Comparison of ENCODE assay signal across 21 mouse cellular contexts in the genomic region with DNA sequence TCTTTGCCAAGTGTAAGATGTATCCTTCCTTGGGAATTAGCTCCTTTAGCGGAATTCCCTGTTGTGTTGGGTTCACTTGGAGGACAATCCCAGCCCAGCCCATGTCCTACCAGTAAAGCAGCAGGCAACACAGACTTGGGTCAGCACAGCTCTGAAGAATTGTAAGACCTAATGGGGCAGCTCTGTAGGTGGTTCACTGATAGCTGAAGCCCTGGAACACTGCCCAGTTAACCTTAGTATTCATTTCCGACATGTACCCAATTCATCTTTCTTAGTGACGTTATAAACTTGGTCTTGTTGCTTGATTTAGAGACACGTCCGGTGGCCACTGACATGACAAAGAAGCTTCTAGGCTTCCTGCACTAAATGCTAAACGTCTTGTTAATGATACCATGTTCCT.
DNase-seq lines count a peak whose midpoint lies in the region; ATAC-seq and TF ChIP-seq lines count a peak whose summit lies in the region.
"Had no signal": no experiment of that assay in that cellular context is flagged by ENCODE, and none has a peak within 500 bp of the region (broad histone marks: within the 10 kb centered on the region; RNA-seq: fewer than 3 reads in every experiment).

No protein-coding gene starts in this region.

- 69% methylated on average over 6 of the region's 6 CpGs for WGBS in liver, postnatal 0 days (ENCODE audit: insufficient replicate concordance)
- 68% methylated on average over 6 of the region's 6 CpGs for WGBS in liver, embryonic 11.5 days
- 60% methylated on average over 6 of the region's 6 CpGs for WGBS in small intestine, adult 2 months
- WGBS in intestine, embryonic 15.5 days, result 65% methylated on average over 6 of the region's 6 CpGs

- H3K4me1 ChIP-seq in liver, postnatal 0 days (ENCODE audit: insufficient read depth), result no peaks in the 10 kb centered on the region
- H3K4me1 ChIP-seq in liver, embryonic 11.5 days (replicated peaks; ENCODE audit: control insufficient read depth, insufficient read depth, low read length), result no peaks in the 10 kb centered on the region
- H3K4me1 ChIP-seq in small intestine, adult 2 months (ENCODE audit: control insufficient read depth, insufficient read depth, insufficient read length, low read length), result peaks cover 10% of the 10 kb centered on the region; the same call in 1 of the 2 replicates
- peaks cover 15% of the 10 kb centered on the region for H3K4me1 ChIP-seq in intestine, embryonic 15.5 days (replicated peaks)
- H3K4me1 ChIP-seq: liver, embryonic 12.5 days had no signal

- no peak overlapping the region for H3K4me2 ChIP-seq in liver, postnatal 0 days (ENCODE audit: low read depth, low read length)
- H3K4me2 ChIP-seq in liver, embryonic 11.5 days, result no peak overlapping the region
- no peak overlapping the region for H3K4me2 ChIP-seq in intestine, embryonic 15.5 days (replicated peaks)
- H3K4me2 ChIP-seq: heart, embryonic 12.5 days; liver, embryonic 12.5 days had no signal

- H3K9ac ChIP-seq in liver, postnatal 0 days (replicated peaks), result no peak overlapping the region
- no peak overlapping the region for H3K9ac ChIP-seq in liver, embryonic 11.5 days (ENCODE audit: low read depth, low read length)
- no peak overlapping the region for H3K9ac ChIP-seq in intestine, embryonic 15.5 days
- H3K9ac ChIP-seq: heart, embryonic 12.5 days; liver, embryonic 12.5 days had no signal

- H3K36me3 ChIP-seq in liver, postnatal 0 days (replicated peaks; ENCODE audit: insufficient read depth, low read length), result no peaks in the 10 kb centered on the region
- no peaks in the 10 kb centered on the region for H3K36me3 ChIP-seq in liver, embryonic 11.5 days (ENCODE audit: control insufficient read depth, insufficient read depth, low read length)
- no peaks in the 10 kb centered on the region for H3K36me3 ChIP-seq in small intestine, adult 2 months (ENCODE audit: control insufficient read depth, insufficient read depth, low read length)
- no peaks in the 10 kb centered on the region for H3K36me3 ChIP-seq in intestine, embryonic 15.5 days
- H3K36me3 ChIP-seq: heart, embryonic 12.5 days; limb, embryonic 10.5 days; liver, embryonic 12.5 days had no signal

- TF ChIP-seq EP300 in liver, postnatal 0 days (IDR thresholded peaks at IDR 0.05; ENCODE audit: low read depth), result no peak; the same call in 1 of the 2 replicates

- no peaks in the 10 kb centered on the region for H3K27me3 ChIP-seq in liver, postnatal 0 days (ENCODE audit: insufficient read depth, low read length)
- no peaks in the 10 kb centered on the region for H3K27me3 ChIP-seq in liver, embryonic 11.5 days (replicated peaks; ENCODE audit: control insufficient read depth, insufficient read depth, low read length)
- no peaks in the 10 kb centered on the region for H3K27me3 ChIP-seq in small intestine, adult 2 months (ENCODE audit: control insufficient read depth, insufficient read depth, low read length)
- no peaks in the 10 kb centered on the region for H3K27me3 ChIP-seq in intestine, embryonic 15.5 days (replicated peaks)
- H3K27me3 ChIP-seq: heart, embryonic 12.5 days; liver, embryonic 12.5 days had no signal

- peak; percentile 54 for ATAC-seq in liver, postnatal 0 days
- no peak for ATAC-seq in liver, embryonic 11.5 days (replicated peaks; ENCODE audit: low FRiP score)
- ATAC-seq in intestine, embryonic 15.5 days, result no peak
- ATAC-seq: activated CD4-positive, CD25-positive, alpha-beta regulatory T cell, adult 4 months; forebrain, embryonic 16.5 days; hindbrain, postnatal 0 days; liver, embryonic 12.5 days had no signal

- no peak overlapping the region for H3K4me3 ChIP-seq in liver, postnatal 0 days (ENCODE audit: low read depth, low read length)
- H3K4me3 ChIP-seq in liver, embryonic 11.5 days (ENCODE audit: low read depth, low read length), result no peak overlapping the region
- no peak overlapping the region for H3K4me3 ChIP-seq in small intestine, adult 2 months (ENCODE audit: low read depth, low read length)
- H3K4me3 ChIP-seq in intestine, embryonic 15.5 days (replicated peaks), result no peak overlapping the region
- H3K4me3 ChIP-seq: erythroblast, embryonic 14.5 days; heart, embryonic 12.5 days; limb, embryonic 10.5 days; liver, embryonic 12.5 days; myocyte had no signal

- H3K9me3 ChIP-seq in liver, postnatal 0 days (ENCODE audit: low read length), result no peaks in the 10 kb centered on the region
- no peaks in the 10 kb centered on the region for H3K9me3 ChIP-seq in liver, embryonic 11.5 days (ENCODE audit: control insufficient read depth, low read length)
- no peaks in the 10 kb centered on the region for H3K9me3 ChIP-seq in intestine, embryonic 15.5 days
- H3K9me3 ChIP-seq: heart, embryonic 12.5 days; limb, embryonic 10.5 days; liver, embryonic 12.5 days had no signal

- TF ChIP-seq POLR2A in small intestine, adult 2 months (IDR thresholded peaks at IDR 0.05; ENCODE audit: low read depth, low read length), result no peak

- H3K27ac ChIP-seq in liver, postnatal 0 days (ENCODE audit: low read depth), result no peak overlapping the region
- H3K27ac ChIP-seq in liver, embryonic 11.5 days (ENCODE audit: low read depth, low read length), result no peak overlapping the region
- peak overlapping the region; percentile 42 for H3K27ac ChIP-seq in small intestine, adult 2 months (ENCODE audit: insufficient read depth, low read depth, low read length)
- no peak overlapping the region for H3K27ac ChIP-seq in intestine, embryonic 15.5 days
- H3K27ac ChIP-seq: hindbrain, postnatal 0 days; limb, embryonic 10.5 days; liver, embryonic 12.5 days had no signal

- DNase-seq in liver, postnatal 0 days, result no peak
- DNase-seq in liver, embryonic 11.5 days (ENCODE audit: low spot score), result no peak
- peak; percentile 83 for DNase-seq in kidney, adult 9 months
- DNase-seq in kidney, postnatal 4 days, result peak; percentile 42 to 61
- DNase-seq in left cerebral cortex, postnatal 36 days (ENCODE audit: low spot score in 2 of 2), result no peak
- DNase-seq: B cell, adult 2 months; cerebellum, adult 18-20 months; heart, postnatal 36 days; midbrain, embryonic 14.5 days; spleen, adult 18-20 months; thymus, adult 18-20 months had no signal

- intact Hi-C loops in left cerebral cortex, postnatal 36 days (cut with DNase I), result no loop called here

- TF ChIP-seq CTCF in liver, postnatal 0 days (IDR thresholded peaks at IDR 0.05; ENCODE audit: low read depth), result no peak
- TF ChIP-seq CTCF in small intestine, adult 2 months (IDR thresholded peaks at IDR 0.05; ENCODE audit: extremely low read depth, insufficient read length, insufficient replicate concordance, low read depth, low read length), result no peak

Comparison
In these comparisons a context has a peak if more than half of its experiments do, and no peak if none do; other contexts are left out.
1. DNase-seq: peak in kidney, adult 9 months (single experiment) and kidney, postnatal 4 days (2 of 2); none in liver, postnatal 0 days (single experiment), liver, embryonic 11.5 days (single experiment) and left cerebral cortex, postnatal 36 days (0 of 2).